Mouse (Mus musculus) MEL (cell line): ENCODE data around the gene Snrpd3. TPM values are rescaled to one million over a fixed set of nuclear protein-coding genes. Genes with fewer than 3 reads are reported as not detected.

Source experiments
- DNase-seq: peaks from one replicate; pipeline ENCODE4 v3.0.0; 2011; ENCODE audit warnings: low read depth, low spot score
- H3K27ac ChIP-seq: 2 replicates; pipeline ENCODE4 v1.5.1; 2012; ENCODE audit warnings: low read depth, mild to moderate bottlenecking, control low read depth, low read length, moderate library complexity; ENCODE audit not compliant: control insufficient read depth
- H3K27me3 ChIP-seq, 2 experiments: fragments of 150-350 bp in 1 of 2; sonication (generic) in 1 of 2; 2 replicates each; pipeline ENCODE4 v1.6.1; 2012; ENCODE audit warnings: low read length in 2 of 2, mild to moderate bottlenecking in 2 of 2, improper control_type of control experiment in 1 of 2, moderate library complexity in 1 of 2; ENCODE audit not compliant: insufficient read depth in 2 of 2, control insufficient read depth in 1 of 2
- H3K36me3 ChIP-seq, 2 experiments: 2 replicates each; pipeline ENCODE4 v1.6.1; 2012 to 2014; ENCODE audit warnings: low read length in 2 of 2, improper control_type of control experiment in 1 of 2, inconsistent platforms in 1 of 2, mild to moderate bottlenecking in 1 of 2; ENCODE audit not compliant: insufficient read depth in 2 of 2, control insufficient read depth in 1 of 2
- H3K4me1 ChIP-seq, 2 experiments: fragments of 150-350 bp in 1 of 2; sonication (generic) in 1 of 2; 2 replicates each; pipeline ENCODE4 v1.6.1; 2012; ENCODE audit warnings: low read length in 2 of 2, improper control_type of control experiment in 1 of 2, mild to moderate bottlenecking in 1 of 2; ENCODE audit not compliant: insufficient read depth in 2 of 2, control insufficient read depth in 1 of 2
- H3K4me3 ChIP-seq, 2 experiments: fragments of 150-350 bp in 1 of 2; sonication (generic) in 1 of 2; 2 replicates each; pipeline ENCODE4 v1.5.1; 2012; ENCODE audit warnings: low read depth in 2 of 2, low read length in 2 of 2, mild to moderate bottlenecking in 2 of 2, moderate library complexity in 2 of 2, control low read depth in 1 of 2, improper control_type of control experiment in 1 of 2; ENCODE audit not compliant: control insufficient read depth in 1 of 2, insufficient read depth in 1 of 2
- H3K79me2 ChIP-seq: 2 replicates; pipeline ENCODE4 v1.6.1; 2012; ENCODE audit warnings: mild to moderate bottlenecking, low read length, moderate library complexity; ENCODE audit not compliant: control insufficient read depth, poor library complexity, insufficient read depth
- H3K9ac ChIP-seq: 2 replicates; pipeline ENCODE4 v1.6.1; 2012; ENCODE audit warnings: low read depth, mild to moderate bottlenecking, control low read depth, low read length, moderate library complexity; ENCODE audit not compliant: control insufficient read depth, poor library complexity, severe bottlenecking
- H3K9me3 ChIP-seq: fragments of 150-350 bp; sonication (generic); replicated peaks from 2 replicates; pipeline ENCODE4 v1.6.1; 2012; ENCODE audit warnings: mild to moderate bottlenecking, low read length, improper control_type of control experiment, moderate library complexity; ENCODE audit not compliant: insufficient read depth
- CHD2 ChIP-seq: IDR thresholded peaks from 2 replicates; pipeline ENCODE4 v1.6.1; 2011; ENCODE audit warnings: low read length, improper control_type of control experiment
- CTCF ChIP-seq, 3 experiments: IDR thresholded peaks in 2 of 3; conservative IDR thresholded peaks in 1 of 3; 2 replicates each; pipeline ENCODE4 v1.5.1; 2011 to 2012; ENCODE audit warnings: low read length in 3 of 3, low read depth in 2 of 3, mild to moderate bottlenecking in 2 of 3, improper control_type of control experiment in 1 of 3, inconsistent platforms in 1 of 3, mixed read lengths in 1 of 3, moderate library complexity in 1 of 3; ENCODE audit not compliant: control insufficient read depth in 1 of 3, insufficient read depth in 1 of 3, poor library complexity in 1 of 3, severe bottlenecking in 1 of 3
- E2F4 ChIP-seq: IDR thresholded peaks from 2 replicates; pipeline ENCODE4 v1.6.1; 2011; ENCODE audit warnings: low read depth, low read length, improper control_type of control experiment, borderline replicate concordance
- ELF1 ChIP-seq: IDR thresholded peaks from 2 replicates; pipeline ENCODE4 v1.6.1; 2014; ENCODE audit warnings: low read depth, mild to moderate bottlenecking, inconsistent platforms, low read length, improper control_type of control experiment, moderate library complexity
- EP300 ChIP-seq, 2 experiments: IDR thresholded peaks; 2 replicates each; pipeline ENCODE4 v1.6.1; 2011; ENCODE audit warnings: improper control_type of control experiment in 2 of 2, low read length in 2 of 2, low read depth in 1 of 2, mild to moderate bottlenecking in 1 of 2
- ETS1 ChIP-seq: IDR thresholded peaks from 2 replicates; pipeline ENCODE4 v1.6.1; 2012; ENCODE audit warnings: low read depth, mild to moderate bottlenecking, inconsistent platforms, low read length, improper control_type of control experiment, moderate library complexity
- GATA1 ChIP-seq: IDR thresholded peaks from 2 replicates; pipeline ENCODE4 v1.6.1; 2011; ENCODE audit warnings: low read depth, low read length, improper control_type of control experiment
- HCFC1 ChIP-seq: IDR thresholded peaks from 2 replicates; pipeline ENCODE4 v1.6.1; 2012; ENCODE audit warnings: low read depth, mild to moderate bottlenecking, inconsistent platforms, low read length, improper control_type of control experiment, moderate library complexity
- JUND ChIP-seq: IDR thresholded peaks from 2 replicates; pipeline ENCODE4 v1.6.1; 2011; ENCODE audit warnings: low read depth, mild to moderate bottlenecking, improper control_type of control experiment, low read length
- KAT2A ChIP-seq: conservative IDR thresholded peaks from 2 replicates; pipeline ENCODE4 v1.6.1; 2012; ENCODE audit warnings: low read depth, low read length, improper control_type of control experiment, inconsistent platforms
- MAX ChIP-seq: IDR thresholded peaks from 2 replicates; pipeline ENCODE4 v1.6.1; 2011; ENCODE audit warnings: low read length, improper control_type of control experiment
- MAZ ChIP-seq: IDR thresholded peaks from 2 replicates; pipeline ENCODE4 v1.6.1; 2012; ENCODE audit warnings: low read depth, mild to moderate bottlenecking, inconsistent platforms, low read length, improper control_type of control experiment
- MEF2A ChIP-seq: IDR thresholded peaks from 2 replicates; pipeline ENCODE4 v1.6.1; 2014; ENCODE audit warnings: low read depth, mild to moderate bottlenecking, inconsistent platforms, low read length, improper control_type of control experiment; ENCODE audit not compliant: poor library complexity, insufficient replicate concordance, severe bottlenecking; ENCODE audit errors: extremely low read depth
- MXI1 ChIP-seq: IDR thresholded peaks from 2 replicates; pipeline ENCODE4 v1.6.1; 2011; ENCODE audit warnings: mild to moderate bottlenecking, low read depth, low read length, improper control_type of control experiment
- MYB ChIP-seq: IDR thresholded peaks from 2 replicates; pipeline ENCODE4 v1.6.1; 2011; ENCODE audit warnings: mild to moderate bottlenecking, low read depth, low read length, improper control_type of control experiment
- MYC ChIP-seq: IDR thresholded peaks from 2 replicates; pipeline ENCODE4 v1.6.1; 2011; ENCODE audit warnings: low read depth, mild to moderate bottlenecking, low read length, improper control_type of control experiment, moderate library complexity
- NELFE ChIP-seq: IDR thresholded peaks from 2 replicates; pipeline ENCODE4 v1.6.1; 2011; ENCODE audit warnings: low read depth, low read length, improper control_type of control experiment
- NRF1 ChIP-seq: IDR thresholded peaks from 2 replicates; pipeline ENCODE4 v1.6.1; 2014; ENCODE audit warnings: low read depth, mild to moderate bottlenecking, inconsistent platforms, low read length, improper control_type of control experiment, moderate library complexity; ENCODE audit not compliant: poor library complexity, insufficient read depth, severe bottlenecking
- POLR2A ChIP-seq, 2 experiments: IDR thresholded peaks; 2 replicates each; pipeline ENCODE4 v1.6.1; 2011 to 2012; ENCODE audit warnings: low read length in 2 of 2, mild to moderate bottlenecking in 2 of 2, control low read depth in 1 of 2, improper control_type of control experiment in 1 of 2, low read depth in 1 of 2, moderate library complexity in 1 of 2; ENCODE audit not compliant: control insufficient read depth in 1 of 2, insufficient read depth in 1 of 2, poor library complexity in 1 of 2
- RAD21 ChIP-seq: IDR thresholded peaks from 2 replicates; pipeline ENCODE4 v1.6.1; 2011; ENCODE audit warnings: mild to moderate bottlenecking, low read depth, low read length, improper control_type of control experiment
- RCOR1 ChIP-seq: IDR thresholded peaks from 2 replicates; pipeline ENCODE4 v1.6.1; 2012; ENCODE audit warnings: low read depth, mild to moderate bottlenecking, inconsistent platforms, low read length, improper control_type of control experiment
- SIN3A ChIP-seq: IDR thresholded peaks from 2 replicates; pipeline ENCODE4 v1.6.1; 2012; ENCODE audit warnings: low read length, improper control_type of control experiment, inconsistent platforms
- SMC3 ChIP-seq: IDR thresholded peaks from 2 replicates; pipeline ENCODE4 v1.6.1; 2011; ENCODE audit warnings: low read depth, low read length, improper control_type of control experiment
- TAL1 ChIP-seq: IDR thresholded peaks from 2 replicates; pipeline ENCODE4 v1.6.1; 2012; ENCODE audit warnings: mild to moderate bottlenecking, inconsistent platforms, low read length, moderate library complexity, mixed read lengths
- TBP ChIP-seq: IDR thresholded peaks from 2 replicates; pipeline ENCODE4 v1.8.0; 2011; ENCODE audit warnings: low read depth, low read length, improper control_type of control experiment
- TCF12 ChIP-seq: IDR thresholded peaks from 2 replicates; pipeline ENCODE4 v1.6.1; 2014; ENCODE audit warnings: low read depth, mild to moderate bottlenecking, inconsistent platforms, low read length, improper control_type of control experiment, moderate library complexity
- UBTF ChIP-seq: IDR thresholded peaks from 2 replicates; pipeline ENCODE4 v1.6.1; 2012; ENCODE audit warnings: low read depth, mild to moderate bottlenecking, inconsistent platforms, low read length, improper control_type of control experiment, moderate library complexity, borderline replicate concordance; ENCODE audit not compliant: insufficient read depth
- USF1 ChIP-seq: IDR thresholded peaks from 2 replicates; pipeline ENCODE4 v1.6.1; 2014; ENCODE audit warnings: low read depth, mild to moderate bottlenecking, inconsistent platforms, low read length, improper control_type of control experiment, moderate library complexity
- ZC3H11A ChIP-seq: IDR thresholded peaks from 2 replicates; pipeline ENCODE4 v1.6.1; 2012; ENCODE audit warnings: low read depth, mild to moderate bottlenecking, inconsistent platforms, low read length, improper control_type of control experiment
- ZMIZ1 ChIP-seq: IDR thresholded peaks from 2 replicates; pipeline ENCODE4 v1.6.1; 2012; ENCODE audit warnings: low read depth, mild to moderate bottlenecking, inconsistent platforms, low read length, improper control_type of control experiment, moderate library complexity
- ZNF384 ChIP-seq: IDR thresholded peaks from 2 replicates; pipeline ENCODE4 v1.6.1; 2012; ENCODE audit warnings: low read depth, mild to moderate bottlenecking, inconsistent platforms, low read length, improper control_type of control experiment
- polyA plus RNA-seq, 2 experiments: library from polyadenylated mRNA; stranded (reverse) in 1 of 2; unstranded in 1 of 2; fragments of >175 nt in 1 of 2; fragments of >200 nt in 1 of 2; gene quantifications; 2 replicates each; pipeline versions ENCODE4 v1.2.1 to v1.2.4; 2012; ENCODE audit warnings: low replicate concordance in 2 of 2, low read depth in 1 of 2; ENCODE audit not compliant: insufficient read length in 2 of 2, insufficient read depth in 1 of 2, missing spikeins in 1 of 2
- total RNA-seq: library from RNA; depleted of rRNA; stranded (reverse); fragments of 300-350 nt; gene quantifications from 2 replicates; pipeline ENCODE4 v1.2.3, GENCODE M21; 2012

Snrpd3 gene
- total and polyA plus RNA-seq, 3 experiments, result 155 to 643 TPM; not detected in 1

GRCm38 (mm10) chr10:75564687-75565265, 47.4 kb downstream of the Snrpd3 start:
- 0 out of 4 replicates have a peak overlapping the region, but pooled peaks of 1 of the 2 experiments have one; percentile 30 for H3K4me3 ChIP-seq
- no peak for DNase-seq
- peaks cover 7 to 43% of the 10 kb centered on the region in 2 experiments for H3K4me1 ChIP-seq
- TF ChIP-seq KAT2A (no peak), CHD2 (no peak), MAX (no peak), NRF1 (no peak), GATA1 (no peak), RAD21 (no peak), NELFE (no peak), HCFC1 (no peak), MEF2A (no peak), MYC (no peak), EP300 (IDR thresholded peaks at IDR 0.05; ENCODE audit: low read depth in 1 of 2, low read length in 2 of 2) (no peak), POLR2A (IDR thresholded peaks at IDR 0.05; ENCODE audit: control insufficient read depth in 1 of 2, insufficient read depth in 1 of 2, low read depth in 1 of 2, low read length in 2 of 2, poor library complexity in 1 of 2) (no peak), ZMIZ1 (no peak), RCOR1 (no peak)
- TF ChIP-seq, all 39 proteins: peak for 0
- Histone ChIP-seq H3K36me3 (peaks cover 0 to 31% of the 10 kb centered on the region in 2 experiments; a peak in 2 of 4 replicates), H3K9ac (peak overlapping the region; percentile 39), H3K79me2 (no peaks in the 10 kb centered on the region), H3K27ac (peak overlapping the region; percentile 76), H3K9me3 (no peaks in the 10 kb centered on the region), H3K27me3 (no peaks in the 10 kb centered on the region)

GRCm38 (mm10) chr10:75565436-75565835, 48.1 kb downstream of the Snrpd3 start:
- no peaks in the 10 kb centered on the region for H3K27me3 ChIP-seq
- peaks cover 7 to 43% of the 10 kb centered on the region in 2 experiments for H3K4me1 ChIP-seq
- no peaks in the 10 kb centered on the region for H3K9me3 ChIP-seq
- H3K36me3 ChIP-seq, result peaks cover 0 to 31% of the 10 kb centered on the region in 2 experiments; a peak in 2 of 4 replicates
- H3K27ac ChIP-seq, result peak overlapping the region; percentile 76
- no peaks in the 10 kb centered on the region for H3K79me2 ChIP-seq
- peak overlapping the region; percentile 44 for H3K9ac ChIP-seq
- DNase-seq, result peak; percentile 90
- peak overlapping the region; percentile 28 to 30; a peak in 3 of 4 replicates for H3K4me3 ChIP-seq
- TF ChIP-seq CTCF (IDR thresholded peaks at IDR 0.05 in 2 of 3, conservative IDR thresholded peaks at IDR 0.05 in 1 of 3; ENCODE audit: control insufficient read depth in 1 of 3, insufficient read depth in 1 of 3, low read depth in 2 of 3, low read length in 3 of 3, poor library complexity in 1 of 3, severe bottlenecking in 1 of 3) (no peak), E2F4 (no peak), GATA1 (peak; percentile 81), RAD21 (no peak), CHD2 (no peak; the same call in 1 of the 2 replicates), SMC3 (no peak), MYB (no peak), TBP (no peak), TCF12 (peak; percentile 57), NELFE (no peak), JUND (no peak), MAZ (peak; percentile 71; the same call in 1 of the 2 replicates), NRF1 (no peak), EP300 (IDR thresholded peaks at IDR 0.05; ENCODE audit: low read depth in 1 of 2, low read length in 2 of 2) (peak; percentile 69 to 73), ELF1 (peak; percentile 83), USF1 (no peak), MXI1 (no peak), ETS1 (peak; percentile 56; the same call in 1 of the 2 replicates), UBTF (no peak), ZNF384 (no peak), TAL1 (no peak), SIN3A (peak; percentile 68), RCOR1 (peak; percentile 53), ZC3H11A (no peak)
